Mouse (Mus musculus) layer of hippocampus, postnatal 10 days (tissue): ENCODE measurements around the gene Dnase2a. TPM values are rescaled to one million over a fixed set of nuclear protein-coding genes. Genes with fewer than 3 reads are reported as not detected.

Experiments
- DNase-seq, 2 experiments: peaks; one replicate each; pipeline ENCODE4 v3.0.0; 2021; ENCODE audit warnings: low spot score in 2 of 2
- microRNA-seq, 2 experiments: library from miRNA; unstranded; fragments of <30 nt; microRNA quantifications; one replicate each; pipeline ENCODE4 v1.2.0; 2021
- total RNA-seq, 2 experiments: library from RNA; stranded (reverse); gene quantifications; 2 replicates each; pipeline ENCODE4 v1.2.3; 2021

Dnase2a gene
- total RNA-seq, 2 experiments from 2014 or later = 4.2 to 5.2 TPM

DNA sequence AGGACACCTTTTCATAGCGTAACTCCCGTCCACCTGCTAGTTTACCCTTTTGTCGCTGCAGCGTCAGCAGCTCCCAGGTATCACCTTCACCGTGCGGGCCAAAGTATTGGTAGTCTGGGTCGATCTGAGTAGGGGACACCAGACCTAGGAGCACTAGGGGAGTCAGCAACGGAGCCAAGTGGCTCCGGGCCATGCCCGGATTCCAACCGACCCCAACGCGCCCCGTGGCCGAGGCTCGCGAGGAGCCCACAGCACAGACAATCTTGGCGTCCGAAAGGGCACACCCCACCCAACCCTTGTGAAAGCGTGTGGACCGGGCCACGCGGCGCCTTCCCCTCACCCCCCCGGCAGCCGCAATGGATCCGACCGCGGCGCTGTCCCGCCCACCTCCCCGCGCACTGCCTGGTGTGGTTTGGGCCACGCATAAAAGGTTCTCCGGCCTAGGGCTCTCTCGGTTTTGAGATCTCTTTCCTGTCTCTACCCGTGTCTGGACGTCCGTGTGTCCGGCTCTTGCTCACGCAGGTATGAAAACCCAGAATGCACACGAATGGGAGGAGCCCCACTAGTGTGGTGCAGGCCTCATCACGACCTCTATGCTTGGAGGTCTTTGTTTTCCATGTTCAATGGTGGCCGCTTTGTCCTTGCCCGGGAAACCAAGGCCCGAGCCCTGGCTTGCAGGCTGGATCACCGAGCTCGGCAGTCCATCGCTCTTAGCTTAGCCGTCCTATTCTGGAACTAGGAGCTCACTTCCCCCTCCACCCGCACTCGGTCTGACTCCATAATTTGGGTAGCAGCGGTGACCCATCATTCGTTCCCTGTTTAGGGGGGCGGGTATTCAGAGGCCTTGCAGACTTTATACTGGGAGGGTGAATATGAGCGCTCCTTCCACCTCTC is 61.1 kb downstream of the Dnase2a start, which contains the start of the genes Gm49661, Prdx2 and Rnaseh2a:
Gene Gm49661 (minus strand): TSS at position 193 of the 894 bp plus-strand sequence.
Gene Prdx2 (plus strand): TSS at position 347 of the 894 bp plus-strand sequence.
Gene Rnaseh2a (minus strand): TSS at position 527 of the 894 bp plus-strand sequence.
- peak; percentile 69 to 80 for DNase-seq

DNA sequence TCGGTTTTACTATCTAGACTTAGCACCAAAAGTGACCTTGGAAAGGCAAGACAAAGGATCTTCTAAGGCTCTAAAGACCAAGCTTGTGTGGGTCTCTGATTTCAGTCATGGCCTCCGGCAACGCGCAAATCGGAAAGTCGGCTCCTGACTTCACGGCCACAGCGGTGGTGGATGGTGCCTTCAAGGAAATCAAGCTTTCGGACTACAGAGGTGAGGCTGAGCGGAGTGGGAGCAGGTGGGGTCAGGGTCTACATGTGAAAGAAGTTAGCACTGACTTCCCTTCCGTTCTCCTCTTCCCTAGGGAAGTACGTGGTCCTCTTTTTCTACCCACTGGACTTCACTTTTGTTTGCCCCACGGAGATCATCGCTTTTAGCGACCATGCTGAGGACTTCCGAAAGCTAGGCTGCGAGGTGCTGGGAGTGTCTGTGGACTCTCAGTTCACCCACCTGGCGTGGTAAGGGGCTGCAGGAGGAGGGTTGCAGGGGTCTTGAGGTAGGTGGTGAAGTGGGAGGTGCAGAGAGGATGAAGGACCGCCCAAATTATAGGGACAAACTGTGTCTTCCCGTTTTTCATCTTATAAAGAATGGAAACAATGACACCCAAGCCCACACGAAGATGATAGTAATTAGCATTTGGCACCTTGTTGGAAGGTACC is 61.9 kb downstream of the Dnase2a start:
- no peak for DNase-seq

DNA sequence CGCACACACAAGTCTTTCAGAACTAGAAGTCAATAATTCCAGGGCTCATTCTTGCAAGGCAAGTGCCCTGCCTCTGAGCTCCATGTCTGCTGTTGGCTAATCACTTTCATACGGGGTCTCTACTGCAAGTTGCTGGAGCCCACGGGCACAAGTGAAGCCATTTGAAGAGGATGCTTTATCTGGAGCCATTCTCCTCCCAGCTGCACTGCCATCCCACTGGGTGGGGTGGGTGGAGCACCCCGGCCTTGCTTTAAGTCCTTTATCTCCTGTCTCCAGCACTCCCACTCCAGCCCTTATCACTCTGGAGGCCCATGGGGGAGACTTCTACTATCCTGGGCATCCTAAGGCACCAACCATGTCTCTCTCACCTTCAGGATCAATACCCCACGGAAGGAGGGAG is 62.6 kb downstream of the Dnase2a start:
- no peak for DNase-seq

Small RNA genes within 50 kb of the gene (microRNA-seq; reads per million reads assigned to microRNA genes)
- gene Gm24197 (2.7 to 8.7 reads per million in 2 experiments), gene Mir7069 (9.6 to 11.8 reads per million in 2 experiments)

Other genes with a start within 250 kb of the Dnase2a start
- 10 to 100 TPM; 10.8 to 12.7 TPM for gene Ier2, start 245.7 kb upstream of the Dnase2a start, total RNA-seq
- gene Trmt1, start 222.3 kb upstream of the Dnase2a start, total RNA-seq = 100 to 1,000 TPM in 1 of 2 experiments, 10 to 100 TPM in 1; 99.8 to 105 TPM
- gene Nacc1, start 220.7 kb upstream of the Dnase2a start, total RNA-seq = 10 to 100 TPM; 73.7 to 75.3 TPM
- 1 to 10 TPM; 4.0 to 5.4 TPM for gene Lyl1, start 207.1 kb upstream of the Dnase2a start, total RNA-seq
- not detected for gene G430095P16Rik, start 185.6 kb upstream of the Dnase2a start, total RNA-seq
- gene Nfix, start 108.2 kb upstream of the Dnase2a start, total RNA-seq = 100 to 1,000 TPM; 607 to 678 TPM
- gene Dand5, start 85.7 kb upstream of the Dnase2a start, total RNA-seq = 1 to 10 TPM; 6.7 to 7.4 TPM
- 10 to 100 TPM; 18.6 to 19.8 TPM for gene Gadd45gip1, start 77.0 kb upstream of the Dnase2a start, total RNA-seq
- 10 to 100 TPM; 55.5 to 64.9 TPM for gene Rad23a, start 67.9 kb upstream of the Dnase2a start, total RNA-seq
- gene Calr, start 61.6 kb upstream of the Dnase2a start, total RNA-seq = 100 to 1,000 TPM; 444 to 464 TPM
- gene Farsa, start 51.6 kb upstream of the Dnase2a start, total RNA-seq = 10 to 100 TPM; 63.2 to 65.0 TPM
- 10 to 100 TPM; 33.5 to 39.1 TPM for gene Syce2, start 36.4 kb upstream of the Dnase2a start, total RNA-seq
- gene Gcdh, start 14.6 kb upstream of the Dnase2a start, total RNA-seq = 10 to 100 TPM; 31.5 to 33.0 TPM
- gene Klf1, start 6.6 kb upstream of the Dnase2a start, total RNA-seq = not detected
- 100 to 1,000 TPM; 162 to 169 TPM for gene Mast1, start 28.8 kb downstream of the Dnase2a start, total RNA-seq
- gene Rtbdn, start 38.4 kb downstream of the Dnase2a start, total RNA-seq = 1 to 10 TPM; 3.1 to 3.6 TPM
- gene Gm49661, start 60.9 kb downstream of the Dnase2a start, total RNA-seq = not detected
- 100 to 1,000 TPM; 492 to 505 TPM for gene Prdx2, start 61.0 kb downstream of the Dnase2a start, total RNA-seq
- gene Rnaseh2a, start 61.2 kb downstream of the Dnase2a start, total RNA-seq = 10 to 100 TPM; 36.8 to 44.3 TPM
- 10 to 100 TPM; 33.7 to 34.2 TPM for gene Junb, start 70.2 kb downstream of the Dnase2a start, total RNA-seq
- 10 to 100 TPM; 14.5 to 15.1 TPM for gene Hook2, start 82.0 kb downstream of the Dnase2a start, total RNA-seq
- gene Best2, start 106.0 kb downstream of the Dnase2a start, total RNA-seq = not detected
- 100 to 1,000 TPM; 110 to 119 TPM for gene Asna1, start 116.7 kb downstream of the Dnase2a start, total RNA-seq
- gene Trir, start 118.3 kb downstream of the Dnase2a start, total RNA-seq = 100 to 1,000 TPM; 151 to 155 TPM
- 100 to 1,000 TPM; 125 to 160 TPM for gene Tnpo2, start 128.4 kb downstream of the Dnase2a start, total RNA-seq
- 10 to 100 TPM; 55.4 to 64.6 TPM for gene Fbxw9, start 151.5 kb downstream of the Dnase2a start, total RNA-seq
- not detected for gene Gm5741, start 159.4 kb downstream of the Dnase2a start, total RNA-seq
- 10 to 100 TPM; 59.9 to 72.1 TPM for gene Dhps, start 163.2 kb downstream of the Dnase2a start, total RNA-seq
- gene Wdr83os, start 172.2 kb downstream of the Dnase2a start, total RNA-seq = 10 to 100 TPM; 60.8 to 61.8 TPM
- gene Wdr83, start 172.7 kb downstream of the Dnase2a start, total RNA-seq = 10 to 100 TPM; 26.5 to 30.8 TPM
- 10 to 100 TPM; 32.7 to 40.1 TPM for gene Man2b1, start 174.7 kb downstream of the Dnase2a start, total RNA-seq
- 1 to 10 TPM; 5.1 to 5.3 TPM for gene Zfp791, start 214.5 kb downstream of the Dnase2a start, total RNA-seq
- gene Cks1brt, start 243.4 kb downstream of the Dnase2a start, total RNA-seq = not detected